Mouse (Mus musculus) MEL (cell line): ENCODE results near the gene Mmrn1. TPM values are rescaled to one million over a fixed set of nuclear protein-coding genes. Genes with fewer than 3 reads are reported as not detected.

Experiments
- DNase-seq: peaks from one replicate; pipeline ENCODE4 v3.0.0; 2011; ENCODE audit warnings: low read depth, low spot score
- H3K27ac ChIP-seq: 2 replicates; pipeline ENCODE4 v1.5.1; 2012; ENCODE audit warnings: low read depth, mild to moderate bottlenecking, control low read depth, low read length, moderate library complexity; ENCODE audit not compliant: control insufficient read depth
- H3K27me3 ChIP-seq, 2 experiments: fragments of 150-350 bp in 1 of 2; sonication (generic) in 1 of 2; 2 replicates each; pipeline ENCODE4 v1.6.1; 2012; ENCODE audit warnings: low read length in 2 of 2, mild to moderate bottlenecking in 2 of 2, improper control_type of control experiment in 1 of 2, moderate library complexity in 1 of 2; ENCODE audit not compliant: insufficient read depth in 2 of 2, control insufficient read depth in 1 of 2
- H3K36me3 ChIP-seq, 2 experiments: 2 replicates each; pipeline ENCODE4 v1.6.1; 2012 to 2014; ENCODE audit warnings: low read length in 2 of 2, improper control_type of control experiment in 1 of 2, inconsistent platforms in 1 of 2, mild to moderate bottlenecking in 1 of 2; ENCODE audit not compliant: insufficient read depth in 2 of 2, control insufficient read depth in 1 of 2
- H3K4me1 ChIP-seq, 2 experiments: fragments of 150-350 bp in 1 of 2; sonication (generic) in 1 of 2; 2 replicates each; pipeline ENCODE4 v1.6.1; 2012; ENCODE audit warnings: low read length in 2 of 2, improper control_type of control experiment in 1 of 2, mild to moderate bottlenecking in 1 of 2; ENCODE audit not compliant: insufficient read depth in 2 of 2, control insufficient read depth in 1 of 2
- H3K4me3 ChIP-seq, 2 experiments: fragments of 150-350 bp in 1 of 2; sonication (generic) in 1 of 2; 2 replicates each; pipeline ENCODE4 v1.5.1; 2012; ENCODE audit warnings: low read depth in 2 of 2, low read length in 2 of 2, mild to moderate bottlenecking in 2 of 2, moderate library complexity in 2 of 2, control low read depth in 1 of 2, improper control_type of control experiment in 1 of 2; ENCODE audit not compliant: control insufficient read depth in 1 of 2, insufficient read depth in 1 of 2
- H3K79me2 ChIP-seq: 2 replicates; pipeline ENCODE4 v1.6.1; 2012; ENCODE audit warnings: mild to moderate bottlenecking, low read length, moderate library complexity; ENCODE audit not compliant: control insufficient read depth, poor library complexity, insufficient read depth
- H3K9ac ChIP-seq: 2 replicates; pipeline ENCODE4 v1.6.1; 2012; ENCODE audit warnings: low read depth, mild to moderate bottlenecking, control low read depth, low read length, moderate library complexity; ENCODE audit not compliant: control insufficient read depth, poor library complexity, severe bottlenecking
- H3K9me3 ChIP-seq: fragments of 150-350 bp; sonication (generic); replicated peaks from 2 replicates; pipeline ENCODE4 v1.6.1; 2012; ENCODE audit warnings: mild to moderate bottlenecking, low read length, improper control_type of control experiment, moderate library complexity; ENCODE audit not compliant: insufficient read depth
- ELF1 ChIP-seq: IDR thresholded peaks from 2 replicates; pipeline ENCODE4 v1.6.1; 2014; ENCODE audit warnings: low read depth, mild to moderate bottlenecking, inconsistent platforms, low read length, improper control_type of control experiment, moderate library complexity
- EP300 ChIP-seq, 2 experiments: IDR thresholded peaks; 2 replicates each; pipeline ENCODE4 v1.6.1; 2011; ENCODE audit warnings: improper control_type of control experiment in 2 of 2, low read length in 2 of 2, low read depth in 1 of 2, mild to moderate bottlenecking in 1 of 2
- GATA1 ChIP-seq: IDR thresholded peaks from 2 replicates; pipeline ENCODE4 v1.6.1; 2011; ENCODE audit warnings: low read depth, low read length, improper control_type of control experiment
- HCFC1 ChIP-seq: IDR thresholded peaks from 2 replicates; pipeline ENCODE4 v1.6.1; 2012; ENCODE audit warnings: low read depth, mild to moderate bottlenecking, inconsistent platforms, low read length, improper control_type of control experiment, moderate library complexity
- JUND ChIP-seq: IDR thresholded peaks from 2 replicates; pipeline ENCODE4 v1.6.1; 2011; ENCODE audit warnings: low read depth, mild to moderate bottlenecking, improper control_type of control experiment, low read length
- KAT2A ChIP-seq: conservative IDR thresholded peaks from 2 replicates; pipeline ENCODE4 v1.6.1; 2012; ENCODE audit warnings: low read depth, low read length, improper control_type of control experiment, inconsistent platforms
- MAFK ChIP-seq: IDR thresholded peaks from 2 replicates; pipeline ENCODE4 v1.6.1; 2011; ENCODE audit warnings: low read depth, mild to moderate bottlenecking, low read length, improper control_type of control experiment, borderline replicate concordance
- MAX ChIP-seq: IDR thresholded peaks from 2 replicates; pipeline ENCODE4 v1.6.1; 2011; ENCODE audit warnings: low read length, improper control_type of control experiment
- MAZ ChIP-seq: IDR thresholded peaks from 2 replicates; pipeline ENCODE4 v1.6.1; 2012; ENCODE audit warnings: low read depth, mild to moderate bottlenecking, inconsistent platforms, low read length, improper control_type of control experiment
- MEF2A ChIP-seq: IDR thresholded peaks from 2 replicates; pipeline ENCODE4 v1.6.1; 2014; ENCODE audit warnings: low read depth, mild to moderate bottlenecking, inconsistent platforms, low read length, improper control_type of control experiment; ENCODE audit not compliant: poor library complexity, insufficient replicate concordance, severe bottlenecking; ENCODE audit errors: extremely low read depth
- MYC ChIP-seq: IDR thresholded peaks from 2 replicates; pipeline ENCODE4 v1.6.1; 2011; ENCODE audit warnings: low read depth, mild to moderate bottlenecking, low read length, improper control_type of control experiment, moderate library complexity
- NELFE ChIP-seq: IDR thresholded peaks from 2 replicates; pipeline ENCODE4 v1.6.1; 2011; ENCODE audit warnings: low read depth, low read length, improper control_type of control experiment
- POLR2AphosphoS2 ChIP-seq: IDR thresholded peaks from 2 replicates; pipeline ENCODE4 v1.6.1; 2011; ENCODE audit warnings: low read length, improper control_type of control experiment
- RAD21 ChIP-seq: IDR thresholded peaks from 2 replicates; pipeline ENCODE4 v1.6.1; 2011; ENCODE audit warnings: mild to moderate bottlenecking, low read depth, low read length, improper control_type of control experiment
- SIN3A ChIP-seq: IDR thresholded peaks from 2 replicates; pipeline ENCODE4 v1.6.1; 2012; ENCODE audit warnings: low read length, improper control_type of control experiment, inconsistent platforms
- TAL1 ChIP-seq: IDR thresholded peaks from 2 replicates; pipeline ENCODE4 v1.6.1; 2012; ENCODE audit warnings: mild to moderate bottlenecking, inconsistent platforms, low read length, moderate library complexity, mixed read lengths
- TCF12 ChIP-seq: IDR thresholded peaks from 2 replicates; pipeline ENCODE4 v1.6.1; 2014; ENCODE audit warnings: low read depth, mild to moderate bottlenecking, inconsistent platforms, low read length, improper control_type of control experiment, moderate library complexity
- USF1 ChIP-seq: IDR thresholded peaks from 2 replicates; pipeline ENCODE4 v1.6.1; 2014; ENCODE audit warnings: low read depth, mild to moderate bottlenecking, inconsistent platforms, low read length, improper control_type of control experiment, moderate library complexity
- USF2 ChIP-seq, 2 experiments: IDR thresholded peaks; 2 replicates each; pipeline ENCODE4 v1.6.1; 2011 to 2012; ENCODE audit warnings: improper control_type of control experiment in 2 of 2, low read length in 2 of 2, borderline replicate concordance in 1 of 2, inconsistent platforms in 1 of 2, low read depth in 1 of 2, mild to moderate bottlenecking in 1 of 2; ENCODE audit not compliant: insufficient read depth in 1 of 2
- polyA plus RNA-seq, 2 experiments: library from polyadenylated mRNA; stranded (reverse) in 1 of 2; unstranded in 1 of 2; fragments of >175 nt in 1 of 2; fragments of >200 nt in 1 of 2; gene quantifications; 2 replicates each; pipeline versions ENCODE4 v1.2.1 to v1.2.4; 2012; ENCODE audit warnings: low replicate concordance in 2 of 2, low read depth in 1 of 2; ENCODE audit not compliant: insufficient read length in 2 of 2, insufficient read depth in 1 of 2, missing spikeins in 1 of 2
- total RNA-seq: library from RNA; depleted of rRNA; stranded (reverse); fragments of 300-350 nt; gene quantifications from 2 replicates; pipeline ENCODE4 v1.2.3, GENCODE M21; 2012

The Mmrn1 gene
- total and polyA plus RNA-seq, 3 experiments, result not detected

DNA sequence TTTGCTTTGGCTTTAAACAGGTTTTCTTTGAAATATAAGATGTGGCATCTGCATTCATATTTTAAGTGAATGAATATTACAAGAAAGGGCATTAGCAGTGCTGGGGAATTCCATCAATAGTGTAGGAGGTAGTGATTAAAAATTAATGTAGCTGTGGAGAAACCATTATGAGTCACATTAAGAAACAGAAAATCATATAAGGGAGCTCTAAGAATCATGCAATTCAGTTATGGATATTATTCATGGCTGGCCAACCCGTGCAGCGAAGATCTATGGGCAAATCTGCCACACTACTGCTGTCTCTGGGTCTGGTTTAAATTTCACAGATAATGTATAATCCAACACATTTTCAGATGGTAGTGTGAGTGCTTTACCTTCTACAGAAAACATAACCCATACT, 36.5 kb downstream of the Mmrn1 start:
- Histone ChIP-seq H3K9ac (no peak overlapping the region), H3K27me3 (no peaks in the 10 kb centered on the region; a peak in 2 of 4 replicates), H3K4me1 (no peaks in the 10 kb centered on the region), H3K36me3 (no peaks in the 10 kb centered on the region), H3K4me3 (no peak overlapping the region), H3K27ac (no peak overlapping the region), H3K79me2 (no peaks in the 10 kb centered on the region), H3K9me3 (no peaks in the 10 kb centered on the region)
- no peak for TF ChIP-seq USF1
- TF ChIP-seq MYC, result no peak
- no peak for TF ChIP-seq ELF1
- TF ChIP-seq MEF2A, result no peak
- no peak for TF ChIP-seq NELFE
- TF ChIP-seq USF2 (IDR thresholded peaks at IDR 0.05; ENCODE audit: borderline replicate concordance in 1 of 2, insufficient read depth in 1 of 2, low read depth in 1 of 2, low read length in 2 of 2), result no peak
- no peak for TF ChIP-seq TCF12
- no peak for TF ChIP-seq TAL1
- no peak for TF ChIP-seq GATA1
- TF ChIP-seq MAX, result no peak
- no peak for TF ChIP-seq KAT2A
- no peak for DNase-seq

DNA sequence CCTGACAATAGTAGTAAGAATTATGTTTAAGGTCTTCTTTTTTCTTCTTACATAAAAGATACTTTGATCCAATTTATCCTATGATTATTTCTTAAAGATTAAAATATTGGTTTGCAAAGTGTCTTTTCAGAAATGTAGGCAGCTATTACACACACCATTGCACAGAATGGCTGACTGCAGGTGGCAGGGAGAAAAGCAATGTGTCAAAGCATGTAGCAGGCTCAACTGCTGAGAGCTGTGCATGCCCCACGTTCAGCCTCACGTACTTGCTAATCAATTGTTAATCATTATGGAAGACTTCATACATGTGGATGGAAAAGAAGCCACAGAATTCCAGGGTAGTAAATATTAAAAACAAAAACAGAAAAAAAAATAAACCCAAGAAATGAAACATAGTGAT, 37.1 kb downstream of the Mmrn1 start:
- Histone ChIP-seq H3K79me2 (no peaks in the 10 kb centered on the region), H3K9me3 (no peaks in the 10 kb centered on the region), H3K27me3 (no peaks in the 10 kb centered on the region; a peak in 2 of 4 replicates), H3K9ac (no peak overlapping the region), H3K4me3 (no peak overlapping the region), H3K27ac (no peak overlapping the region), H3K36me3 (no peaks in the 10 kb centered on the region), H3K4me1 (no peaks in the 10 kb centered on the region)
- DNase-seq, result no peak
- TF ChIP-seq MAX, result no peak
- TF ChIP-seq MAFK, result no peak
- TF ChIP-seq POLR2AphosphoS2, result no peak
- no peak for TF ChIP-seq GATA1
- no peak for TF ChIP-seq SIN3A
- no peak for TF ChIP-seq MAZ
- no peak for TF ChIP-seq HCFC1
- no peak for TF ChIP-seq EP300 (IDR thresholded peaks at IDR 0.05; ENCODE audit: low read depth in 1 of 2, low read length in 2 of 2)
- TF ChIP-seq USF2 (IDR thresholded peaks at IDR 0.05; ENCODE audit: borderline replicate concordance in 1 of 2, insufficient read depth in 1 of 2, low read depth in 1 of 2, low read length in 2 of 2), result no peak
- TF ChIP-seq KAT2A, result no peak
- no peak for TF ChIP-seq NELFE
- no peak for TF ChIP-seq JUND
- no peak for TF ChIP-seq RAD21
